Mouse (Mus musculus): ENCODE results near the gene Alk. TPM values are rescaled to one million over a fixed set of nuclear protein-coding genes. Genes with fewer than 3 reads are reported as not detected.
A peak's percentile ranks its signal among the peaks of the same experiment; 100 is the strongest.

Alk gene
- polyA plus RNA-seq, 1 experiment from 2014 or later: 0.77 TPM

DNA sequence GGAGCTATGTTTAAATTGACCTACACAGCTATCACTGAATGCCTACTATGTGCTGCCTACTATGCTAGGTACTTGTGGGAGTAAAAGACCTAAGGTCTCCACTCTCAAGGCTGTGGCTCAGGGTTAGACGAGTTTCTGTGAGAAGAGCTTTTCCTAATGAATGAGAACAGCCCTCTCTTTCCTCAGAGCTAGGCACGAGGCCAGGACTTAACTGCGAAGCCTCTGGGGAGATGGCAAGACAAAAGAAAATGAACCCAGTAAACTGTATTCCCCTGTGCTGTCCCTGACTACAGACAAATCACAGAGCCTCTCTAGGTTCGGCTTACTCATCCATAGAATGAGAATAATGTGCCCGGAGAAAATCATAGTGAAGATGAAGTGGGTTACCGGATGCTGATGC is 406.9 kb downstream of the Alk start:
- no peaks in the 10 kb centered on the region for H3K36me3 ChIP-seq (replicated peaks)
- no peak overlapping the region for H3K27ac ChIP-seq
- no peak overlapping the region for H3K4me3 ChIP-seq (replicated peaks)
- no peaks in the 10 kb centered on the region for H3K9me3 ChIP-seq
- H3K4me2 ChIP-seq: no peak overlapping the region; the same call in 1 of the 2 replicates
- peaks cover 6% of the 10 kb centered on the region; the same call in 1 of the 2 replicates for H3K27me3 ChIP-seq
- H3K4me1 ChIP-seq: peaks cover 22% of the 10 kb centered on the region
- ATAC-seq (ENCODE audit: low FRiP score): no peak
- no peak overlapping the region for H3K9ac ChIP-seq
- WGBS: 68% methylated on average over 6 of the region's 6 CpGs

DNA sequence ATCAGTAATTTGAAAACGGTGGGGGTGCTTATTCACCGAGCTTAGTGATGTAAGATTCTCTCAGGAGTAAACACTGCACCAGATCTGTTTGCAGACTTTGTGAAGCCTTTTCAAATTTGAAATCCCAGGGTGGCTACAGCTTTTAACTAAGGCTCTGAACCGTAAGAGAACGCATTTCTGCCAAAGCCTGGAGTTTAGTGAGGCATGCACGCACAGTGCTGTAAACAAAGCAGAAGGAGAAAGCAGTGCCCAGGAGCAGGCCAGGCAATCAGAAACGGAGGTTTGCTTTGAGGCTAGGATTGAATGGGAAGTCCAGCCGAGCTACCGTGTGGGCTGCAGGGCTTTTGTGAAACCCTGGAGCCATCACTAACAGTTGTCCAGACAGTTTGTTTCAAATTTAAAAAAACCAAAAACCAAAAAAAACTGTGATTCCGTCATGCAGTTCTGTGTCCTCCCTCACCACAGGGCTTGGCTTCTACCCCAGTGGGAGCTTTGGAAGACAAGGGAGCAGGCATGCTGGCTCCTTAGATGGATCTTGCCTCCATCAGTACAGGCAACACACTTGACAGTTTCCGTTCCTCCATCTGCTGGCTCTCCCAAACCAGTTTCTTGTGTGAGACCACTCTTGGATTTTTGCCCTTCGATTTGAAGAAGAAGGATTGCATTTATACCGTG is 409.3 kb downstream of the Alk start:
- H3K9ac ChIP-seq: peak overlapping the region; percentile 7; the same call in 1 of the 2 replicates
- H3K4me2 ChIP-seq: peak overlapping the region; percentile 13; the same call in 1 of the 2 replicates
- H3K9me3 ChIP-seq: no peaks in the 10 kb centered on the region
- peaks cover 22% of the 10 kb centered on the region for H3K4me1 ChIP-seq
- H3K4me3 ChIP-seq (replicated peaks): no peak overlapping the region
- WGBS: 19% methylated on average over 12 of the region's 12 CpGs
- ATAC-seq (ENCODE audit: low FRiP score): peak; percentile 79
- peaks cover 6% of the 10 kb centered on the region; the same call in 1 of the 2 replicates for H3K27me3 ChIP-seq
- H3K36me3 ChIP-seq (replicated peaks): no peaks in the 10 kb centered on the region
- peak overlapping the region; percentile 63 for H3K27ac ChIP-seq

DNA sequence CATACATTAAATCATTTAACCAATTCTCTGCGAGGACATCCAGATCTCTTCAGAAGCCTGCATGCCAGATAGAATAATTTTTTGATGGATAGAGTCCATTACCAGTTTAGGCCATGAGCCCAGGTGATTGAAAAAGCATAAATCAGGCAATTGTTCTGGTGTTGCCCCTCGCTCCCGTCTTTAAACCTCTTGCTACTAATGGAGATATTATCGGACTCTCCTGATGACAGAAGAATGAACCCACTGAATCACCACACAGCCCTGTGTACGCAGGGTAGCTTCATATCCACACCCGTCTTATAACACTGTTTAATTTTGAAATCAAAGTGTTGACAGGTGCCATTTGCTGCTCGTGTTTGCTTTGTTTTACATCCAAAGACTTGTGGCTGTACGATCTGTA is 413.9 kb downstream of the Alk start:
- 89% methylated on average over 8 of the region's 8 CpGs for whole genome bisulfite sequencing
- Histone ChIP-seq H3K9ac (no peak overlapping the region), H3K27ac (no peak overlapping the region), H3K4me1 (peaks cover 19% of the 10 kb centered on the region), H3K4me3 (replicated peaks) (no peak overlapping the region), H3K36me3 (replicated peaks) (no peaks in the 10 kb centered on the region), H3K4me2 (no peak overlapping the region), H3K27me3 (peaks cover 6% of the 10 kb centered on the region; the same call in 1 of the 2 replicates), H3K9me3 (no peaks in the 10 kb centered on the region)
- ATAC-seq (ENCODE audit: low FRiP score): no peak

GRCm38 (mm10) chr17:72187026-72187425 is 417.4 kb downstream of the Alk start:
- no peak overlapping the region for H3K27ac ChIP-seq
- H3K27me3 ChIP-seq: no peaks in the 10 kb centered on the region
- no peaks in the 10 kb centered on the region for H3K9me3 ChIP-seq
- H3K9ac ChIP-seq: no peak overlapping the region
- no peak overlapping the region for H3K4me3 ChIP-seq (replicated peaks)
- no peaks in the 10 kb centered on the region; the same call in 1 of the 2 replicates for H3K4me1 ChIP-seq
- WGBS: 91% methylated on average over 1 of the region's 1 CpGs
- no peak for ATAC-seq (ENCODE audit: low FRiP score)
- no peak overlapping the region for H3K4me2 ChIP-seq
- no peaks in the 10 kb centered on the region for H3K36me3 ChIP-seq (replicated peaks)

DNA sequence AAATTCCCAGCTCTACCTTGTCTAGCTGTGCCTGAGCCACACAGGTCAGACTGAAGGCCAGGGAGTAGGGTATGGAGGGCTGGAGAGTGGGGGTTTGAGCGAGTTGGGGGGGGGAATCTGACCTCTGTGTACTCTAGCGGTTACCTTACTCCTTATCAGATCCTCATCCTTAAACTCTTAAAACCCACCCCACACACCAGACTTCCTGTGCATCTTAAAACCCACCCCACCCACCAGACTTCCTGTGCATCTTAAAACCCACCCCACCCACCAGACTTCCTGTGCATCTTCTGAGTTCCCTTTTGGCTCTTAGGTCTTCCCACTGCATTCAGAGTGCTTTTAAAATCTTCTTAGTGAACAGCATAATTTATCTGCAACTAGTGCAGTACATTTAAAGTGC is 422.0 kb downstream of the Alk start:
- Histone ChIP-seq H3K4me3 (replicated peaks) (no peak overlapping the region), H3K9ac (no peak overlapping the region), H3K9me3 (no peaks in the 10 kb centered on the region), H3K36me3 (replicated peaks) (no peaks in the 10 kb centered on the region), H3K27me3 (no peaks in the 10 kb centered on the region), H3K4me2 (no peak overlapping the region), H3K27ac (no peak overlapping the region), H3K4me1 (peaks cover 3% of the 10 kb centered on the region; the same call in 1 of the 2 replicates)
- 79% methylated on average over 2 of the region's 2 CpGs for WGBS
- ATAC-seq (ENCODE audit: low FRiP score): no peak

DNA sequence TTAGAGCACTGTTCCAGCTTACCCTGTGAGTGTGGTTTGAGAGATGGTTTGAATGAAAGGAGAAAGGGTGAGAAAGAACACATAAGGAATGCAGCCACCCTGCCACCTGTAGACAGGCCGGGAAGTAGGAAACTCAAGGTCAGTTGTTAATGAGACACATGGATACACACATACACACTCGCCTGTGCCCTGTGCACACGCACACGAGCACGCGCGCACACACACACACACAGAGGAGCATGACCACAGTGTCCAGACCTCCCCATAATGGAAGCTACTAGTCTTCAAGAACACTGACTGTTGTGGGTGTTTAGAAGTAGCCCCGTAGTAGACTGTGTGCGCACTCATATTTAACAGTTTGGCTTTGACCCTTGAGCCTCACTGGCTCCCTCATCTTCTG is 424.2 kb downstream of the Alk start:
- Histone ChIP-seq H3K27ac (no peak overlapping the region), H3K4me1 (peaks cover 5% of the 10 kb centered on the region; the same call in 1 of the 2 replicates), H3K4me3 (replicated peaks) (no peak overlapping the region), H3K4me2 (no peak overlapping the region), H3K9ac (no peak overlapping the region), H3K27me3 (no peaks in the 10 kb centered on the region), H3K9me3 (no peaks in the 10 kb centered on the region), H3K36me3 (replicated peaks) (no peaks in the 10 kb centered on the region)
- ATAC-seq (ENCODE audit: low FRiP score): no peak
- 95% methylated on average over 9 of the region's 9 CpGs for WGBS

- Histone ChIP-seq H3K9me3 (no peaks in the 10 kb centered on the region), H3K9ac (no peak overlapping the region), H3K4me2 (no peak overlapping the region), H3K27me3 (no peaks in the 10 kb centered on the region), H3K4me1 (peaks cover 5% of the 10 kb centered on the region; the same call in 1 of the 2 replicates), H3K27ac (no peak overlapping the region), H3K36me3 (replicated peaks) (no peaks in the 10 kb centered on the region), H3K4me3 (replicated peaks) (no peak overlapping the region)
- 94% methylated on average over 14 of the region's 14 CpGs for WGBS
- ATAC-seq (ENCODE audit: low FRiP score): no peak
Measured at GRCm38 (mm10) chr17:72179722-72180140, 424.7 kb downstream of the Alk start.

GRCm38 (mm10) chr17:72173778-72174177 is 430.6 kb downstream of the Alk start:
- 62% methylated on average over 3 of the region's 3 CpGs for WGBS
- H3K36me3 ChIP-seq (replicated peaks): no peaks in the 10 kb centered on the region

GRCm38 (mm10) chr17:72168152-72168551 is 436.3 kb downstream of the Alk start:
- no peaks in the 10 kb centered on the region for H3K9me3 ChIP-seq
- H3K4me2 ChIP-seq: no peak overlapping the region
- no peak overlapping the region for H3K27ac ChIP-seq
- H3K4me1 ChIP-seq: no peaks in the 10 kb centered on the region
- H3K4me3 ChIP-seq (replicated peaks): no peak overlapping the region
- no peak for ATAC-seq (ENCODE audit: low FRiP score)
- H3K27me3 ChIP-seq: no peaks in the 10 kb centered on the region
- H3K9ac ChIP-seq: no peak overlapping the region
- 91% methylated on average over 5 of the region's 5 CpGs for WGBS
- no peaks in the 10 kb centered on the region for H3K36me3 ChIP-seq (replicated peaks)

More at GRCm38 (mm10) chr17:72173778-72174177, 430.6 kb downstream of the Alk start:
- Histone ChIP-seq H3K4me3 (replicated peaks) (no peak overlapping the region), H3K9me3 (no peaks in the 10 kb centered on the region), H3K27ac (no peak overlapping the region), H3K4me1 (peaks cover 2% of the 10 kb centered on the region; the same call in 1 of the 2 replicates), H3K4me2 (no peak overlapping the region), H3K27me3 (no peaks in the 10 kb centered on the region), H3K9ac (no peak overlapping the region)
- no peak for ATAC-seq (ENCODE audit: low FRiP score)

- Histone ChIP-seq H3K4me3 (replicated peaks) (no peak overlapping the region), H3K27ac (no peak overlapping the region), H3K9me3 (0 out of 2 replicates have a peak, but pooled peaks cover 1% of the 10 kb centered on the region), H3K4me2 (no peak overlapping the region), H3K9ac (no peak overlapping the region), H3K36me3 (replicated peaks) (no peaks in the 10 kb centered on the region), H3K4me1 (no peaks in the 10 kb centered on the region), H3K27me3 (no peaks in the 10 kb centered on the region)
- WGBS: 83% methylated on average over 5 of the region's 5 CpGs
- no peak for ATAC-seq (ENCODE audit: low FRiP score)
Measured at GRCm38 (mm10) chr17:72158857-72159385, 445.5 kb downstream of the Alk start.

DNA sequence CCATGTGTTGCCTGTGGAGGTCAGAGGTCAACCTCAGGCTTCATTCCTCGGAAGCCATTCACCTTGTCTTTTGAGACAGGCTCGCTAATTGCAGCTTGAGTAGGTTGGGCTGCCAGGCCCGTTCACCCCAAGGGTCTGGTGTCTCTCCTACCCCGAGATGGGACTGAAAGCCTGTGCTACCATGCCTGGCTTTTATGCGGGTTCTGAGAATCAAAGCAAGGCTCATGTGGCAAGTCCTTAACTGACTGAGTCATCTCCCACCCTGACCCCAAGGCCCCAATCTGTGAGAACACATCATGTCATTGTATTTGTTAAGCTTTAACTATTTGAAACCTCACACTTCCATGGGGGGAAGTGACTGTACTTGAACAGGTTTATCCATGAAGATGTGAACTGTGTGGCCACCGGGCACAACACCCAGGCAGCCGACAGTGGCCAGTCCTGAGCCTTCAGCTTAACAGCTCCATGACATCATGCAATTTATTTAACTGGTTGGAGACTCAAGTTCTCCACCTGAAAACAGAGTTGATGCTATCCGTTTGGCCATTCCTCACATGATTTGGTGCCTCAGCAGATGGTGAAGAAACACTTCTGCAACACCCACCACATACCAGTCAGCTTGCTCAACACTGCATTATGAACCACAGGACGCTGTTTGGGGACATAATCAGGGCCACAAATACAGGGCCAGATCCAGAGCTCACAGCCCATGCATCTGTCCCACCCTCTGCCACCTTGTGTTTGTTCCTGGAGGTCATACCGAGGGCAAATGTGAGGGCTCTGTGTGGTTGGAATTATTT is 446.4 kb downstream of the Alk start:
- Histone ChIP-seq H3K9ac (no peak overlapping the region), H3K27ac (no peak overlapping the region), H3K4me1 (no peaks in the 10 kb centered on the region), H3K9me3 (0 out of 2 replicates have a peak, but pooled peaks cover 3% of the 10 kb centered on the region), H3K27me3 (no peaks in the 10 kb centered on the region), H3K36me3 (replicated peaks) (no peaks in the 10 kb centered on the region), H3K4me2 (no peak overlapping the region), H3K4me3 (replicated peaks) (no peak overlapping the region)
- ATAC-seq (ENCODE audit: low FRiP score): no peak
- 76% methylated on average over 10 of the region's 10 CpGs for WGBS

DNA sequence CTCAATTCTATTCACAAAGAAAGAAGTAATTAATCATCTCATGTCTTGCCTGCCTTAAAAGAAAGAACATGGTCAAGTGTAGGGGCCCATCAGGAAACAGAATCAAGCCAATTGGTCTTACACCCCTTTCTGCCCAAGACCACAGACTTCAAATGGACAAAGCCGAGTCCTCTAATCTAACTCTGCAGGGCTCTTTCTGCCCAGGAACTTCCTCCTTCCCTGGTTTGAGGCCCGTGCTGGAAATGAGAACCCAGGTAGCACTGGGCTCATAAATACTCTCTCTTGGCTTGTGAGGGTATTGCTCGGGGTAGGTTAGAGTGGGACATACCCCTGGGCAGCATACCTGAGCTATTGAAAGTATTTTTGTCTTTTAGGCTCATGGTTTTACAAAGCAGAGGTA is 451.4 kb downstream of the Alk start:
- WGBS: 76% methylated on average over 3 of the region's 3 CpGs
- Histone ChIP-seq H3K4me2 (no peak overlapping the region), H3K4me1 (no peaks in the 10 kb centered on the region)

More for the DNA sequence above, 451.4 kb downstream of the Alk start:
- no peaks in the 10 kb centered on the region for H3K27me3 ChIP-seq
- no peak overlapping the region for H3K9ac ChIP-seq
- 0 out of 2 replicates have a peak, but pooled peaks cover 3% of the 10 kb centered on the region for H3K9me3 ChIP-seq
- no peaks in the 10 kb centered on the region for H3K36me3 ChIP-seq (replicated peaks)
- ATAC-seq (ENCODE audit: low FRiP score): no peak
- H3K27ac ChIP-seq: no peak overlapping the region
- no peak overlapping the region for H3K4me3 ChIP-seq (replicated peaks)
